ENCODE assay signal across 9 mouse cellular contexts in the genomic region with DNA sequence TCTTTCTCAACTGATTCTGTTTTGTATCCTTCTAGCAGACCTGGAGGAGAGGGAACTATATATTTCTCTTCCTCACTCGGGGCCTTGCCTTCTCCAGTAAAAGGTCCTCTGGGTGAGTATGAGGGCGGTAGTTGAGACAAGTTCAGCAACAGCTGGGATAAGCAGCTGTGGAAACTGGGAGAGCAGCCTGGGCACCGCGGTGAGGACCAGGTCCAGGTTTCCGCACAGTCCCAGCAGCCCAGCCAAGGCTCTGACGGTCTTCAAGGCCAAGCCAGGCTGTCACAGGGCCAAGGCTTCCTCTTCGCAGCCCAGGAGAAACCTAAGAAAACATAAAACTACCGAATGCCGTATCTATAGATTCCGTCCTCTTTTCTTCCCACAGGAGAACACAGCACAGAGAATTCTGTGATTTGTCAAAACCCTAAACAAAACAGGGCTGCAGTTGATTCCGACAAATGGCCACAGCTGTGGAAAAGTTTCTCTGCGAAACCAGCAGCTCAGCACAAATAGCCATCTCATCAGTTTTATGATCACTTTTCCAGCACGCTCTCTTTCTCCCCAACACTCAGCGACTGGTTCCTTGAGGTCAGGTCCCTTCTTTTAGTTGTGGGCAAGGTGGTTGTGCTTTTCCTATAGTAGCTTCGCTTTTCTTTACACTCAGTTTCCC. TPM values are rescaled to one million over a fixed set of nuclear protein-coding genes. Genes with fewer than 3 reads are reported as not detected.
DNase-seq lines count a peak whose midpoint lies in the region; ATAC-seq lines count a peak whose summit lies in the region.
"Had no signal": no experiment of that assay in that cellular context is flagged by ENCODE, and none has a peak within 500 bp of the region (broad histone marks: within the 10 kb centered on the region; RNA-seq: fewer than 3 reads in every experiment).

No protein-coding gene starts in this region.

- DNase-seq in heart, adult 11 months, result peak; percentile 98
- no peak for DNase-seq in embryo, embryonic 10 days (ENCODE audit: low spot score)
- DNase-seq in neural tube, embryonic 10.5 days (ENCODE audit: extremely low spot score, low spot score), result no peak
- DNase-seq in right cerebral cortex, postnatal 10 days (ENCODE audit: low spot score in 2 of 2), result no peak

- H3K27ac ChIP-seq in heart, embryonic 11.5 days (ENCODE audit: low read depth, low read length), result no peak overlapping the region
- H3K27ac ChIP-seq in brown adipose tissue, adult 24 weeks (replicated peaks; ENCODE audit: low read depth, low read length), result peak overlapping the region; percentile 26
- H3K27ac ChIP-seq in heart, embryonic 15.5 days, result peak overlapping the region; percentile 54
- peak overlapping the region; percentile 91 for H3K27ac ChIP-seq in macrophage
- H3K27ac ChIP-seq: neural tube, embryonic 12.5 days had no signal

- no peaks in the 10 kb centered on the region for H3K9me3 ChIP-seq in heart, embryonic 11.5 days (replicated peaks; ENCODE audit: control insufficient read depth, low read length)
- H3K9me3 ChIP-seq in heart, embryonic 15.5 days (replicated peaks), result no peaks in the 10 kb centered on the region
- H3K9me3 ChIP-seq: neural tube, embryonic 12.5 days had no signal

- ATAC-seq in heart, embryonic 11.5 days (replicated peaks; ENCODE audit: insufficient number of reproducible peaks, low FRiP score, low TSS enrichment), result no peak
- ATAC-seq in heart, embryonic 15.5 days (replicated peaks; ENCODE audit: insufficient number of reproducible peaks, insufficient read depth, low FRiP score, low read depth), result peak; percentile 79

- no peaks in the 10 kb centered on the region for H3K4me1 ChIP-seq in heart, embryonic 11.5 days (ENCODE audit: control insufficient read depth, insufficient read depth, low read length)
- H3K4me1 ChIP-seq in brown adipose tissue, adult 24 weeks (ENCODE audit: control insufficient read depth, insufficient read depth, insufficient read length, low read length), result no peaks in the 10 kb centered on the region; the same call in 1 of the 2 replicates
- H3K4me1 ChIP-seq in heart, embryonic 15.5 days (replicated peaks), result no peaks in the 10 kb centered on the region
- H3K4me1 ChIP-seq: neural tube, embryonic 12.5 days had no signal

- H3K79me2 ChIP-seq in macrophage (ENCODE audit: inconsistent target), result no peaks in the 10 kb centered on the region

- no peaks in the 10 kb centered on the region for H3K27me3 ChIP-seq in heart, embryonic 11.5 days (ENCODE audit: control insufficient read depth, insufficient read depth, low read length)
- no peaks in the 10 kb centered on the region for H3K27me3 ChIP-seq in heart, embryonic 15.5 days
- H3K27me3 ChIP-seq: neural tube, embryonic 12.5 days had no signal

- 74% methylated on average over 15 of the region's 15 CpGs for WGBS in heart, embryonic 11.5 days (ENCODE audit: insufficient replicate concordance)
- 68% methylated on average over 15 of the region's 15 CpGs for WGBS in heart, embryonic 15.5 days
- WGBS in macrophage (ENCODE audit: missing documents), result 89% methylated on average over 14 of the region's 15 CpGs

- no peak overlapping the region for H3K4me2 ChIP-seq in heart, embryonic 11.5 days
- no peak overlapping the region for H3K4me2 ChIP-seq in heart, embryonic 15.5 days
- H3K4me2 ChIP-seq: neural tube, embryonic 12.5 days had no signal

- H3K4me3 ChIP-seq in heart, embryonic 11.5 days (ENCODE audit: low read depth, low read length), result no peak overlapping the region
- H3K4me3 ChIP-seq in brown adipose tissue, adult 24 weeks (ENCODE audit: insufficient read depth, low read depth, low read length), result no peak overlapping the region
- no peak overlapping the region for H3K4me3 ChIP-seq in heart, embryonic 15.5 days
- no peak overlapping the region for H3K4me3 ChIP-seq in macrophage (ENCODE audit: inconsistent target)
- H3K4me3 ChIP-seq: neural tube, embryonic 12.5 days had no signal

- H3K36me3 ChIP-seq in heart, embryonic 11.5 days (ENCODE audit: control insufficient read depth, insufficient read depth, low read length), result no peaks in the 10 kb centered on the region
- H3K36me3 ChIP-seq in heart, embryonic 15.5 days, result no peaks in the 10 kb centered on the region
- H3K36me3 ChIP-seq in macrophage (ENCODE audit: inconsistent target), result no peaks in the 10 kb centered on the region
- H3K36me3 ChIP-seq: neural tube, embryonic 12.5 days had no signal

- H3K9ac ChIP-seq in heart, embryonic 11.5 days (ENCODE audit: low read depth, low read length), result no peak overlapping the region
- H3K9ac ChIP-seq in heart, embryonic 15.5 days, result no peak overlapping the region
- H3K9ac ChIP-seq: neural tube, embryonic 12.5 days had no signal

RNA-seq across cellular contexts. Expression of a gene that starts 55.5 kb away (rescaled TPM):
- polyA plus RNA-seq in heart, embryonic 11.5 days (2014; fragmentation: Nextera tagmentation; extraction: Ambion mirVana), result 88.3 and 99.9 TPM in 2 replicates
- 39.9 and 44.6 TPM in 2 replicates for polyA plus RNA-seq in brown adipose tissue, adult 24 weeks (2012; ENCODE audit: insufficient read depth, insufficient read length, missing spikeins)
- 51.7 and 54.6 TPM in 2 replicates for polyA plus RNA-seq in heart, embryonic 15.5 days (2015; fragmentation: Nextera tagmentation; extraction: Ambion mirVana)
- 100 to 1,000 TPM in 25 of 26 experiments, 10 to 100 TPM in 1; 69.7 to 324 (median 222) TPM for total RNA-seq in macrophage (2018; cell fraction: chromatin; rRNA removed)
- total RNA-seq in macrophage (2018; cell fraction: cytosol; rRNA removed), result 100 to 1,000 TPM; 217 to 702 (median 423) TPM
- total RNA-seq in macrophage (2018; cell fraction: nucleus; rRNA removed), result 100 to 1,000 TPM; 328 to 909 (median 702) TPM
- 148 to 286 TPM (median 166 TPM) in 3 replicates for polyA plus RNA-seq in macrophage (2018)
